Mouse (Mus musculus) hindbrain, postnatal 0 days (tissue): ENCODE results near the gene Nfic. TPM values are rescaled to one million over a fixed set of nuclear protein-coding genes. Genes with fewer than 3 reads are reported as not detected.

Experiments used
- ATAC-seq: fragments of 200-750 bp; cut with Nextera tagmentation; 2 replicates; pipeline ENCODE4 v1.8.0; 2017; ENCODE audit warnings: mild to moderate bottlenecking, moderate TSS enrichment, moderate library complexity
- DNase-seq: peaks from one replicate; pipeline ENCODE4 v3.0.0-alpha.2; 2015; ENCODE audit warnings: low spot score
- H3K27ac ChIP-seq: fragments of 300-500 bp; sonication (generic); 2 replicates; pipeline ENCODE4 v1.5.1; 2014; ENCODE audit warnings: mild to moderate bottlenecking
- H3K27me3 ChIP-seq: fragments of 300-500 bp; sonication (generic); 2 replicates; pipeline ENCODE4 v1.6.1; 2014; ENCODE audit warnings: low read length, mixed read lengths; ENCODE audit not compliant: insufficient read depth
- H3K36me3 ChIP-seq: fragments of 300-500 bp; sonication (generic); 2 replicates; pipeline ENCODE4 v1.6.1; 2014; ENCODE audit warnings: low read length, mixed read lengths; ENCODE audit not compliant: insufficient read depth
- H3K4me1 ChIP-seq: fragments of 300-500 bp; sonication (generic); 2 replicates; pipeline ENCODE4 v1.6.1; 2014; ENCODE audit warnings: antibody characterized with exemption, low read length, mixed read lengths; ENCODE audit not compliant: insufficient read depth
- H3K4me2 ChIP-seq: fragments of 300-500 bp; sonication (generic); 2 replicates; pipeline ENCODE4 v1.6.1; 2014; ENCODE audit warnings: low read depth, mild to moderate bottlenecking, low read length, moderate library complexity, mixed read lengths
- H3K4me3 ChIP-seq: fragments of 300-500 bp; sonication (generic); 2 replicates; pipeline ENCODE4 v1.5.1; 2014; ENCODE audit warnings: low read length
- H3K9ac ChIP-seq: fragments of 300-500 bp; sonication (generic); replicated peaks from 2 replicates; pipeline ENCODE4 v1.6.1; 2014; ENCODE audit warnings: mild to moderate bottlenecking, low read length, moderate library complexity, mixed read lengths
- H3K9me3 ChIP-seq: fragments of 300-500 bp; sonication (generic); 2 replicates; pipeline ENCODE4 v1.6.1; 2016; ENCODE audit warnings: low read length, mixed read lengths
- CTCF ChIP-seq: IDR thresholded peaks from 2 replicates; pipeline ENCODE4 v1.5.1; 2016; ENCODE audit warnings: antibody characterized with exemption, control low read depth, low read depth
- WGBS: fragments of 180-500 bp; shearing (Covaris S2); extraction: QIAGEN DNeasy Blood & Tissue Kit; methylation state at CpG from one replicate; pipeline ENCODE4 v1.1.7; 2014; 5-methylcytosine and 5-hydroxymethylcytosine counted together
- polyA plus RNA-seq: library from polyadenylated mRNA; unstranded; fragments of >200 nt; fragmentation: Nextera tagmentation; extraction: Ambion mirVana; gene quantifications from 2 replicates; pipeline ENCODE4 v1.2.1, GENCODE M21; 2015
- total RNA-seq: library from RNA; depleted of rRNA; stranded (reverse); fragments of >200 nt; gene quantifications from 2 replicates; pipeline ENCODE4 v1.2.3, GENCODE M21; 2014

The Nfic gene
- total and polyA plus RNA-seq, 2 experiments from 2014 or later, result 26.5 to 33.8 TPM

- peak overlapping the region; percentile 88 for H3K9ac ChIP-seq
- DNase-seq (peak; percentile 89), ATAC-seq (peak; percentile 16; the same call in 1 of the 2 replicates)
- peak overlapping the region; percentile 80 for H3K4me2 ChIP-seq
- H3K27ac ChIP-seq, result peak overlapping the region; percentile 98
- H3K27me3 ChIP-seq, result no peaks in the 10 kb centered on the region
- WGBS, result 1% methylated on average over 39 of the region's 70 CpGs
- no peaks in the 10 kb centered on the region for H3K36me3 ChIP-seq
- H3K4me1 ChIP-seq, result peaks cover 27% of the 10 kb centered on the region
- H3K4me3 ChIP-seq, result peak overlapping the region; percentile 84
- no peaks in the 10 kb centered on the region for H3K9me3 ChIP-seq
- TF ChIP-seq CTCF, result no peak
These were observed 24.5 kb downstream of the Nfic start for GRCm38 (mm10) chr10:81430831-81431525.

DNA sequence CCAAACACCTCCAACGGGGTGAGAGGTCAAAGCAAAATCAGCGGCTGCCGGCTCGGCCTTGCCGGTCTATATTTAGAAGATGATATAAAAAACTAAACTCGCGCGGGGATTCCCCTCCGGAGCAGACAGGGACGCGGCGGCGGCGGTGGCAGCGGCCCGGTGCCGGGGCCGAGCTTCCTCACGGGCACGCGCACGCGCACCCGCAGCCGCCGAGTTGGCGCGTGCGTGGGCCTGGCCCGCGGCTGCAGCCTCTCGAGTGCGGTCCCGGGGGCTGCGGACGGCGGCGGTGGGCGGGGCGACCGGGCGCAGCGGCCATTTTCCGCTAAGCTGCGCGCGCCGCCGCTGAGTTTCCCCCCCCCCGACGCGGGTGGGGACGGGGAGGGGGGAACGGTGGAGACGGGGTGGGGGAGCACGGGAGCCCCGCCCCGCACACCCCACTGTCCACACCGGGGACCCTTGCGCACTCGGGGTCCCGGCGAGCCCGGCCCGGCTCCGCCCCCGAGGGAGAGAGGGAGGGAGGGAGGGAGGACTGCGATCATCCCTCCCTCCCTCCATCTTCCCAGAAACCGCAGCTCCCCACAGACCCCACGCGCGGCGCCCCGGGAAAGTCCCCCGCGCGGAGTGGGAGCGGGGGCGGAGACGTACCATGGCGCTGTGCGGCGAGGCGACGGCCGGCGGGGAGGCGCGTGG is 25.1 kb downstream of the Nfic start:
- Histone ChIP-seq H3K27ac (peak overlapping the region; percentile 98), H3K4me3 (peak overlapping the region; percentile 84), H3K36me3 (no peaks in the 10 kb centered on the region), H3K4me1 (peaks cover 22% of the 10 kb centered on the region), H3K9ac (peak overlapping the region; percentile 88), H3K4me2 (peak overlapping the region; percentile 80), H3K9me3 (no peaks in the 10 kb centered on the region), H3K27me3 (no peaks in the 10 kb centered on the region)
- no peak for TF ChIP-seq CTCF
- peak; percentile 93 for DNase-seq
- peak; percentile 18; the same call in 1 of the 2 replicates for ATAC-seq
- under 1% methylated on average over 45 of the region's 89 CpGs for WGBS

DNA sequence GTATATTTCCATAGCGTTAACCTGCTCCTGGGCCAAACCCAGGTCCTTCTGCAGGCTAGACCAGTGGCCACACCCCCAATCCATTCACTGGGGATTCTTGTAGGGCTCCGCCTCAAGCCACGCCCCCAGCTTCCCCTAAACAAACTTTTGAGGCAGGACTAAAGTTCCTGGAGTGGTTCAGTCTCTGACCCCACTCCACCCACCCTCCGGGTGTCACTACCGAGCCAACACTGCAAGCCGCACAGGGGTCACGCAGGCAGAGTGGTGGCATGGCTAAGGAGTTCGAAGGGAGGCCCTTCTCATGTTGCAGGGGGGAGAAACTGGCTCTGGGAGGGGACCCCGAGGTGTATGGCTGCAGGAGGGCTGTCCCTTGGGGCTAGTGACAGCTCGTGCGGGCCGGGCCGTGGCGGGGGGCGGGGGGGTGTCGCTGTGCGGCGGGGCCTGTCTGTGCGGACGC is 25.8 kb downstream of the Nfic start:
- ATAC-seq, result 0 out of 2 replicates have a peak, but pooled peaks have one; percentile 0
- Histone ChIP-seq H3K9me3 (no peaks in the 10 kb centered on the region), H3K4me1 (peaks cover 17% of the 10 kb centered on the region), H3K4me2 (peak overlapping the region; percentile 80), H3K9ac (peak overlapping the region; percentile 88), H3K27ac (peak overlapping the region; percentile 98), H3K27me3 (no peaks in the 10 kb centered on the region), H3K4me3 (peak overlapping the region; percentile 84), H3K36me3 (no peaks in the 10 kb centered on the region)
- WGBS, result 1% methylated on average over 13 of the region's 20 CpGs
- TF ChIP-seq CTCF, result 0 out of 2 replicates have a peak, but pooled peaks have one; percentile 10
- DNase-seq, result peak; percentile 75

DNA sequence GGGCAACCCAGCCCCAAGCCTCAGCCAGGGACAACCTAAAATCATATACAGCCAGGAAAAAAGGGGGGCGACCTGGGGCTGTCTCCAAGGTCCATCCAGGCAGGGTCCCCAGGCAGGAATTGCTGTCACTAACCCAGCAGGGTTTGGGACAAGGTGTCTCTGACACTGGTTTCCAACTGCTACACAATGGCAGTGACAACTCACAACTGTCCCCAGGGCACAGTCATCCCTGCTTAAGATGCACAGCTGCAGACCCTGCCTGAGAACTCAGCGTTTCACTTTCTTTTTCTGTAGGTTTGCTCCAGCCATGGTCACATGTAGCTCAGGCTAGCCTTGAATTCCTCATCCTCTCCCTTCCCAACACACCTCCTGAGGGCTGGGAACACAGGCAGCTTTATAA is 26.3 kb downstream of the Nfic start:
- 19% methylated on average over 2 of the region's 2 CpGs for WGBS
- H3K27me3 ChIP-seq, result no peaks in the 10 kb centered on the region
- DNase-seq, result no peak
- no peak overlapping the region for H3K9ac ChIP-seq
- no peaks in the 10 kb centered on the region for H3K36me3 ChIP-seq
- H3K4me3 ChIP-seq, result peak overlapping the region; percentile 84; the same call in 1 of the 2 replicates
- no peak for TF ChIP-seq CTCF
- 0 out of 2 replicates have a peak overlapping the region, but pooled peaks have one; percentile 98 for H3K27ac ChIP-seq
- H3K9me3 ChIP-seq, result no peaks in the 10 kb centered on the region
- ATAC-seq, result no peak
- H3K4me1 ChIP-seq, result peaks cover 19% of the 10 kb centered on the region
- peak overlapping the region; percentile 80; the same call in 1 of the 2 replicates for H3K4me2 ChIP-seq

GRCm38 (mm10) chr10:81428507-81428870 is 26.9 kb downstream of the Nfic start:
- H3K9me3 ChIP-seq, result no peaks in the 10 kb centered on the region
- H3K9ac ChIP-seq, result no peak overlapping the region
- DNase-seq (no peak), ATAC-seq (no peak)
- TF ChIP-seq CTCF, result no peak
- H3K27me3 ChIP-seq, result no peaks in the 10 kb centered on the region
- WGBS, result 89% methylated on average over 7 of the region's 7 CpGs
- no peak overlapping the region for H3K4me3 ChIP-seq
- no peak overlapping the region for H3K4me2 ChIP-seq
- H3K36me3 ChIP-seq, result no peaks in the 10 kb centered on the region
- peaks cover 14% of the 10 kb centered on the region for H3K4me1 ChIP-seq
- H3K27ac ChIP-seq, result no peak overlapping the region

DNA sequence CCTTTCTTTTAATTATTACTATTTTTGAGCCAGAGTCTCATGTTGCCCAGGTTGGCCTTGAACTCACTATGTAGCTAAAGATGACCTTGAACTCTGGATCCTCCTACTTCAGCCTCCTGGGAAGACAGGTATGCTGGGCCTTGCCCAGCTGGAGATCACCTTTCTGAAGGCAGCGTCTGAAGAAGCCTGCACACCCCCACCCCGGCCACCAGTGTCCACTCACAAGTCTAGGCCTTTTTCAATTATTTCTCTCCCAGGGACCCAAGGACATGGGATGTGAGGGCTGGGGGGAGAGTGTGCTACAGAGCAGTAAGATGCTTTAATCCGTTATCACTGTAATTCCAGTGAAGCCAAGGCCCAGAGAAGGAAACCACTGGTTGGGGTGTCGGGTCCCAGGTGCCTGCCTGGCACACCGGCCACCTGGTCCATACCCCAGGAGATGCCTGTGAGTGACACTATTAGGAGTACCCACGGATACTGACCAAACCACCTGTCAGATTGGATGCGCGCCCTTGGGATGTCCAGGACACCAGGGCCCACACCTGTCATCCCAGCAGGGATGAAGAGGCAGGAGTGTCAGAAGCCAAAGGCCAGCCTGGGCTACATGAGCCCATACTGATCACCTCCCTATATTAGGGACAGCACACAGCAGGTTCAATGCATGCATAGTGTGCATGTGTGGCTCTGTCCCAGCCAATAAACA is 27.5 kb downstream of the Nfic start:
- no peak overlapping the region for H3K9ac ChIP-seq
- no peak overlapping the region for H3K4me3 ChIP-seq
- no peak for DNase-seq
- H3K4me2 ChIP-seq, result no peak overlapping the region
- H3K4me1 ChIP-seq, result peaks cover 9% of the 10 kb centered on the region
- no peaks in the 10 kb centered on the region for H3K9me3 ChIP-seq
- no peak for TF ChIP-seq CTCF
- H3K36me3 ChIP-seq, result no peaks in the 10 kb centered on the region
- no peak overlapping the region for H3K27ac ChIP-seq
- WGBS, result 78% methylated on average over 8 of the region's 8 CpGs
- ATAC-seq, result no peak
- H3K27me3 ChIP-seq, result no peaks in the 10 kb centered on the region
